Mouse (Mus musculus): ENCODE measurements at regions not wholly inside any gene's neighbourhood (a gene's known extent, or its start where the extent isn't known, plus 50 kb on each side); places are given as distances from the start of the nearest gene placed in this dataset.

DNA sequence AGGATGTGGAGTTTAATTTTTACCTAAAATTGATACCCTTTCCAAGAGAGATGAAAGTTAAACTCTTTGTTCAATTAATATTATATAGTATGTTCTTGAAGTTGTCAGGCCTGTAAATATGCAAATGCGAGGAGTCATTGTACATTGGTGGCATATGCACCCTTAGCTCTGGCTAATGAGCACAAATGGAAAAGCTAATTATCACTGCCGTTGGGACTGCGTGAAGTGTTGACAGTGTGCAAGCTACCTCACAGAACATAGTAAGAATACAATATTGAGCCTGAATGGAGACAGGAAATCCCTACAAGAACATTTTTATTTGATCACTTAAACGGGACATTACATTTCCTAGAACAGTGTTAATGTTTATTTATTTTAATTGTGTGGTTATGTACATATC lies 241.5 kb upstream of the Dlgap1 start:
- no peak for TF ChIP-seq CTCF (IDR thresholded peaks at IDR 0.05; ENCODE audit: extremely low read depth, insufficient read depth, low read length)
- TF ChIP-seq POLR2A (IDR thresholded peaks at IDR 0.05; ENCODE audit: extremely low read depth, insufficient read depth, low read length), result no peak

All from cortical plate, adult 2 months (tissue).